Mouse (Mus musculus) heart, adult 8-10 months (tissue): ENCODE measurements at regions not wholly inside any gene's neighbourhood (a gene's known extent, or its start where the extent isn't known, plus 50 kb on each side); places are given as distances from the start of the nearest gene placed in this dataset.

Experiments used
- DNase-seq: peaks from one replicate; pipeline ENCODE4 v3.0.0; 2022; ENCODE audit warnings: low spot score

GRCm38 (mm10) chr2:117910781-117911180 lies 200.9 kb upstream of the Thbs1 start:
- no peak for DNase-seq

DNA sequence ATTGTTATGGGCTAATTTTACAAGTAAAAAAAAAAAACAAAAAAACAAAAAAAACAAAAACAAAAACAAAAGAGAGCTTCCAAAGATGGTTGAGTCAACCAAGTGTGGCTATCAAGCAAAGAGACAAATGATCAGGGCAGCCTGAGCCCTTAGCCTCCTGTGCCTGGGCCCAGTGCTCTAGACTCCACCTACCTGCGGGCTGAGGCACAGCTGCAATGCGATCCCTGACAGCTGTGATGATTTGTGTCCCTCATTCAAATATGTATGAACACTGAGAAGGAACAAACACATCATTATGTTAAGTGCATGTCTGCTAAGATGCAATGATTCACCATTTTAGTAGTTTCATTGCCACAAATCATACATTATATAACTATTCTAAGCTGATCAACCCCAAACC lies 199.0 kb upstream of the Thbs1 start:
- DNase-seq = no peak

- no peak for DNase-seq
Observed at GRCm38 (mm10) chr2:117913846-117914245, 197.8 kb upstream of the Thbs1 start.

DNA sequence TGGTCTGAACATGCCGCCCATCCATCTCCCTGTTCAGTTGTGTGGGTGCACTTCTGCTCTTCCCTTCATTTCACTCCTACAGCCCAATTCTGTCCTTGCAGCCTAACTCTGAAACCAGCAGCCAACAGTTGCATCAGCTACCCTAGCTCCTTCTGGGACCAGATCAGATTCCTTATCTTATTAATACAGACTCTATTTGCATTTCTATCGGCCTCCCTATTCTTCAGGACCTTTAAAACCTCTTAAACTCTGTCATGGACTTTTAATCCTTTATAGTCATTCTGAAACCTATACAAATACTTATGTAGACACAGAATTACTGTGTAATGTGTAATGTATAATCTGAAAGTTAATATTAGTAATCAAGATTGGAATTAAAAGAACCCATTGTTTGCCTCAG lies 195.9 kb upstream of the Thbs1 start:
- no peak for DNase-seq

DNA sequence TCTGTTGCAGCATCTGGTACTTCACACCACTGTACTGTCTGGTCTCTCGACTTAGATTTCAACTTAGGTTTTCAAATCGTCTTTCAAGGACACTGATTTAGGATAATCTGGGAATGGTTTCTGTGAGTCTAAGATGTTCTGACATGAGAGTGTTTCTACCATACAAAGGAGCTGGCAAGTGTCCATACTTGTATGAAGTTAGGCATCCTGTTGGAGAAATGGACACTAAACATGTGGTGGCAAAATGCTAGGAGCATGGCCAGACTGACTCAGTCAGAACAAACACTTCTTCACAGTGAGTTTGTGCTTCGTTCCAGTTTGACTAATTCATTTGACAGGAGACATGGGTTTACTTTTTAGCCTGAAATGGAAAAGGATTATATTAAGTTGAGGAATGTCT lies 194.5 kb upstream of the Thbs1 start:
- DNase-seq = no peak

GRCm38 (mm10) chr2:117924877-117925276 lies 186.8 kb upstream of the Thbs1 start:
- DNase-seq = no peak

DNA sequence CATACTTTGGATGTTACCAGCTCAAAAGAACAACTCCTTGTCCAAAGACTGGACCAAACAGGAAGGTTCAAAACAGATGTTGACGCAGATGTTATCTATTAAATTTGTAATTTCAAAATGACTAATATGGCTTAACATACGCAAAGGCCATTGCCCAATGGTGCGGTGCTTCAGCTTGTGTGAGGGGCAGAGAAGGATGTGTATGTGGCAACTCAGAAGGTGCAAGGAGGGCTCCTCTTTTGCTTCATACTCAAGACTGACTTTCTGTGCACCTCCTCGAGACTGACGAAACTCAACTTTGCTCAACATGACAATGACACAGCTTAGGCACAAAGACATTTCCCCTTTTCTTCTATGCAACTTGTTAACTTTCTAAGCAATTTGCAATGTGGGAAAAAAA lies 186.3 kb upstream of the Thbs1 start:
- DNase-seq = no peak

- no peak for DNase-seq
Observed at GRCm38 (mm10) chr2:117928062-117928461, 183.6 kb upstream of the Thbs1 start.

DNA sequence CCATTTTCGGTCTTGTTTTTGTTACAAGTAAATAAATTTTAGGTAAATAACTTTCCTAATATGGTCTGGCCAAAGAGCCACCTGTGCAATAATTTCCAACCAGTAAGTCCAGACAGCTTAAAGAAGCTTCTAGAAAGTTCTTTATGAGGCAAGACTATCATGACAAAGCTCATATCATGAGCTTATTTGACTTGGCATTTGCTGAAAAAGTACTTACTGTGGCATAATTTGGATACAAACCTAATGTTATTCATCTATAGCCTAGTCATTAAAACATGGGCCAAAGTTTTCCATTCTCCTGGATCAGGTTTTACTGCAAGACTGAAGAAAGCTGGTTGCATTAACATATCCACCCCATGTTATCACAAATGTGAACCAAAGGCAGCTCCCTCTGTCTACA lies 182.1 kb upstream of the Thbs1 start:
- no peak for DNase-seq

DNA sequence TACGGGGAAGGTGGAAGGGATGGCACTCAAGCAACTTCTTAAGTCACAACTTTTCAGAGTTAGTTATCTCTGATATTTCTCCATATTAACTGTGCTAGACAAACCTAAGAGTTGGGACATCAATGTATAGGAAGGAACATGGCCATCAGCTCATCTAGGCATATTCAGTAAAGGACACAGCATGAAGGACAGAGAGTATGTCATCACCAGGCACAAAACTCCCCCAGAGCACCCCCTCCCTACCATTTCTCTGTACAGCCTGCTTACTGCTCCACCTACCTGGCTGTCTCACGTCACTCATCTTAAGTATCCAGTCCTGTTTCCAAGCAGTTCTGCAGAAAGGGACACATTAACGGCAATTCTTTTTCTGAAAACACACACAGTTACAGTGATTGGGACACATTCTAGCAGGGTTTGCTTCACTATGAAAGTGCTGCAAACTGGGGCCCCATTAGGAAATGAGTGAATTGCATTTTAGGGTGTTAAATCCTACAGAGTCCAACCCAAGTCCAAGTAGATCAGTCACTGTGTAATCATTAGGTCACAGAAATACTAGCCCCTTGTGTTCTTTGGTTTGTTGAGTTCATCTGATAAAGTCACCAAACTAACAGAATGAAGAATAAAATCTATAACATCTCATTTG lies 180.7 kb upstream of the Thbs1 start:
- no peak for DNase-seq

- no peak for DNase-seq
Observed at GRCm38 (mm10) chr2:117936590-117936989, 175.1 kb upstream of the Thbs1 start.

DNA sequence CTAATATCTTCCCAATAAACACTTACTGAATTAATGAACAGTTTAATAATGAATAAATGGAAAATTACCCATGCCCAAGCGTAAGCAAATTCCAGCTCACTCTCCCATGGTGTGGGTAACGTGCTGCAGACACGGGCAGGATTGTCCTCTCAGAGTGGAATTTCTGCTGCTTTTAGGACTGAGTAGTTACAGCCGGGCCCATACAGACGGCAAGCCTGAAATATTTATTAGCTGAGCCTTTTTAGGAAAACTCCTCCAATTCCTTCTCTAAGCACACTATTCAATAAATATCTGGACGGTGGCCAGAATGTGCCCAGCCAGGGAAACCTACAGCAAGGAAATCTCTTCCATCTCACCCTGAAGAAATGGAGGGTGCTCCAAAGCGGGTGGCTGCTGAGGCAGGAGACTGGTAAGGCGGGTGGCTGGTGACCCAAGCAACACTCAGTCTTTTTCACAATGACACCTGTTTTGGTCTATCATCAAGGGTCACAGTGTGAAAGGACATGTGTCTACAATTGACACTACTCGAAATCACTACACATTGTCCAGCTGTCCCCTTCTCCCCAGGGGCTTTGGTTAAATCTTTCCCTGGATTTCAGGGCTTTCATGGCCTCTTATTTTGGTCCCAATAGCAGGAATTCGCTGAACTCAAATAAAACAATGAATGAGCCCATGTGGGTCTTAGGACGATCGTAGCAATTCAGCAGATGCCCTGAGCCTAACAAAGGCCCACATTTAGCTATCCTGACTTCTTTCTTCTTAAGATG lies 173.2 kb upstream of the Thbs1 start:
- DNase-seq = no peak

DNA sequence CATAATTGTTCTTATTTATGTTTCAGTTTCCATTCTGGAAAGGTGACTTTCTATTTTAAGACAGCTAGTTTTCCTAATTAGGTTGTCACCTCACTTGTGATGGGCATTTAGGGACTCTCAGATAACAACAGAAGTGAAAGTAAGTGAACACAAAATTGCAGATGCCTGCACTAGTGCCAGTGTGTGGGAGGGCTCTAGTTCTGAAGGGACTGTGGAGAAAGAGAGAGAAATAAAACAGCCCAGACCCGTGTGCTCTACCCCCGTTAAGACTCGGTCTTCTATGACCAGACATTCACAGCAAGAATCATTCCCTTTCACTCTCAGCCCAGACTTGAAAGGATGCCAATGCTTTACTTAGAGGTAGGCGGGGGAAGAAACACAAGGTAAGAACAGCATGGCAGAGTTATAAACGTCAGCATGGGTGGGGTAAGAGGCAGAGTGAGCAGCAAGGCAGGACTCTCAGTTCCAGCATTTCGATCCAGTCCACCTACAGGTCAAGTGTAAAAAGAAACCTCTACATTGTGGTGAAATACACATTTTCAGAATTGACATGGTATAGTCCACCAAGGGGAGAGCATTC lies 170.1 kb upstream of the Thbs1 start:
- no peak for DNase-seq

GRCm38 (mm10) chr2:117943666-117944065 lies 168.0 kb upstream of the Thbs1 start:
- no peak for DNase-seq

GRCm38 (mm10) chr2:117944325-117944724 lies 167.4 kb upstream of the Thbs1 start:
- no peak for DNase-seq

DNA sequence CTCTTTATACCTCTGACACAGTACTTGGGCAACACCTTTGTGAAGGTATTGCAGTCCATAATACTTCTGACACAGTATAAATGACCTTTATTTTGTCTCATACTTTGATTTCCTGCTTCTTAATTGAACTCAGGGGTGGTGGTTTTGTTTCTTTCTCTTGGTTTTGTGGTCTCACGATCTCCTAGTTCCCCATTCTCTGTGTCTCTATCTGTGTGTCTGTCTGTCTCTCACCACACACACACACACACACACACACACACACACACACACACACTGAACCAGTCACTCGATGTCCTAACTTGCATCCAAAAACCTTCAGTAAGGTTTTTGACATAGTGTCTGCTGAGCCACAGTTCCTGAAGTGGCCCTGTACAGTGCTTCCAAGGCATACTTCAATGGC lies 166.7 kb upstream of the Thbs1 start:
- no peak for DNase-seq

DNA sequence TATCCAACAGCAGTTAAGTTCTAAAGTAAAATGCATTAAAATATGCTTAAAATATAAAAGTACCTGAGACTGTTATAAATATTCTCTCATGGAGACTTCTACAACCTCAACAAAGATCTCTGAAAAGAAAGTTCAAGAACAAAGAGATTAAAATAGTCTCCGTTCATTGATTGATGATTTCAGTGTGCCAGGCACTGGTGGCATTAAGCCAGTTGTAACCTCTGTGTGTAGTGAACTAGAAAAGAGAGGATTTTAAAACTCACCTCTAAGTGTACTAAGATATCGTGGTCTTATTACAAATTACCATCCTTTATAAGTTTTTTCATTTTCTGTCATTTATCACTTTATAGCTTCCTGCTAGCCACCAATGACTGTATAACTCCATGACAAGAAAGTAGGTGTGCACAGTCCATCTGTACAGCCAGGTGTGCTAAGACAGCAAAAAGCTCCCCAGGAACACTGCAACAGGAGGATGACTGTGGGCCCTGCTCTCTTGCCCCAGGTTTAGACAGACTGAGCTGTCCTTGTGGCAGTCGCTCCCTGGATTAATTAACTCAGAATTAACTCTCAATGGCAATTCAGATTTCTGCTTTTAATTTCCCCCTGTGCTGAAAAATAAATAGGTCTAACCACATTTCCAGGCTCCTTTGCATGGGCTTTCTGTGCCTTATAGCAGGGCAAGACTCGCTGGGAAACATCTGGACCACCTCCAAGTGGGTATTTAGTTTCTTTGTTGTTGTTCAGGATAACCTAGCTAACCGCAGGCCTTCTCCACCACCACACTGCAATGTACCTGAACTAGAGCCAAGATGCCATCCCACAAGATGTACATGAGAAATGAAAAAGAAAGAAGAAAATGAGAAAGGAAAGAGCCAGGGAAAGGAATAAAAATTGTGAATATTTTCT lies 161.0 kb upstream of the Thbs1 start:
- no peak for DNase-seq

DNA sequence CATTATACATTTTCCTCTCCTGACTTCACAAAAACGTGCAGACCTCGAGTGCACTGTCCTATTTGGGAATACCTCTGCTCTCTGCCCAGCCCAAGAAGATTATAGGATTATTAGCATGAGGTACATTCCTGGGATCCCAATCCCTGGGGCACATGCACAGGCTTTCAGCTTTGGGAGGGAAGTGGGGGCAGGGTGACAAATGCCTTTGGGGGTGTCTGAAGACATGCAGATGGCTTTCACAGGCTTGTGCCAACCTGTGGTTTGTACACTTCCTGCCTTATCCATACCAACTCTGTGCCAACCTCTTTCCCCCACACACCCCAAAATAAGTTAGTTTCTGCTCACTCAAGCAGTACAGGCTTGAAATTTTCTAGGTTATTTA lies 160.3 kb upstream of the Thbs1 start:
- DNase-seq = no peak

DNA sequence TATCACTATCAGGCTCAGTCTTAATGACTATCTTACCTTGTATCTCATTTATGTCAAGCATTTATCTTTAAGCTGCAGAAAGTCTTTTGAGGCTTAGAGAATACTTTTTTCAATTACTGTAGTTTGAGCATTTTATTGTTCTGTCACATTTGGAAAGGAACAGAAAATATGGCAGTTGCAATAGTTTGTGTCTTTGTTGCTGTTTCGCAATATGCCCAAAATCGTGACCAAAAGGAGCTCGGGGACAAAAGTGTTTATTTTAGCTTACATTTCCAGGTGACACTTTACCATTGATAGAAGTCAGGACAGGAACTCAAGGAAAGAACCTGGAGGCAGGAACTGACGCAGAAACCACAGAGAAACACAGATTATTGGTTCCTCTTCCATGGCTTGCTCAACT lies 152.9 kb upstream of the Thbs1 start:
- DNase-seq = no peak

- DNase-seq = no peak
Observed at GRCm38 (mm10) chr2:117959440-117959839, 152.2 kb upstream of the Thbs1 start.

DNA sequence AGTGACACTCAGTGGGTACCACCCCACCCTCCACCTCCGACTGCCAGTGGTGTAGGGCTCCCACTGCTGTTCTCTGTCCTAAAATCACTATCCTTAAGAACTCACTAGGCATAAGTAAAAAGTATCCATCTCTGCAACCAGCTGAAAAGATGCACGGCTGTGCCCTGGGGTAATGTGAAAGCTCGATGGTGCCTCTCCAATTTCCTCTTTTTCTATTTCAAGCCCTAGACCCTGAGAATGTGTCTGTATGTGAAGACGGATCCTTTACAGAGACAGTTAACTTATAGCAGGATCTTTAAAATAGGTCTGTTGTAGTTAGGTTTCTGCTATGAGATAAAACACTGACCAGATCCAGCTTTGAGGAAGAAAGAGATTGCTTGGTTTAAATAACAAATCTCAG lies 149.1 kb upstream of the Thbs1 start:
- peak; percentile 2 for DNase-seq

GRCm38 (mm10) chr2:117963526-117963925 lies 148.2 kb upstream of the Thbs1 start:
- DNase-seq = no peak
